Mouse (Mus musculus): ENCODE data around the gene Ets2.

DNA sequence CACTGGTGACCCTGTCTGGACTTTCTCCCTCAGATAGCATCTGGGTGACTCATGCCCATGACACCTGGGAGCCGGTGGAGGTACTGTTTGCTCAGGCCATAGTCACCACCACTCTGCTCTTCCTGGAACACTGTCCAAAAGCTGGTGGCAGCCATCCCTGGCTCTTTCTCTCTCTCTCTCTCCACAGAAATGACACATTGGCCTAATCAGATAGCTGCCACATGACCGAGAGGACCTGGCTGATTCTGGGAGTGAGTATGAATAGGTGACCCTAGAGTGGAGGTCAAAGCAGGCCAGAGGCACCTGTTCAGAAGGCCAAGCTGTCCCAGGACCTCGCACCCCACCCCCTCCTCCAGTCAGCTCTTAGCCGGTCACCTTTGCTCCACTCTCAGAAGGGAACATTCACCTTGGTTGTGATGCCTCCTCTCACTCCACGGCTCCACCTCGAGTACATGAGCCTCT, 19.4 kb upstream of the Ets2 start:
- TF ChIP-seq CTCF (IDR thresholded peaks at IDR 0.05; ENCODE audit: control insufficient read depth, insufficient read depth, insufficient read length) = no peak
- no peak for TF ChIP-seq CEBPB (IDR thresholded peaks at IDR 0.05; ENCODE audit: low read depth)
- no peak for TF ChIP-seq MYOD1 (IDR thresholded peaks at IDR 0.05; ENCODE audit: control insufficient read depth, insufficient read length, low read depth)
- TF ChIP-seq USF1 (IDR thresholded peaks at IDR 0.05; ENCODE audit: low read depth) = no peak
